Mouse (Mus musculus): ENCODE data around the gene Wdr93. TPM values are rescaled to one million over a fixed set of nuclear protein-coding genes. Genes with fewer than 3 reads are reported as not detected.

The Wdr93 gene
- total RNA-seq, 2 experiments from 2014 or later = 0.25 TPM; not detected in 1

GRCm38 (mm10) chr7:79793688-79794087 lies 50.7 kb downstream of the Wdr93 start, which contains the start of gene Mesp1:
Mesp1 (minus strand) TSS chr7:79793788.
- no peak for DNase-seq (ENCODE audit: low spot score in 2 of 2)
- intact Hi-C loops (cut with DNase I) = no loop called here

GRCm38 (mm10) chr7:79798606-79799005 lies 55.6 kb downstream of the Wdr93 start:
- intact Hi-C loops (cut with DNase I) = loop anchor here (1.0 kb wide), 1 partner anchor 116 kb away; no protein-coding TSS in a partner anchor

DNA sequence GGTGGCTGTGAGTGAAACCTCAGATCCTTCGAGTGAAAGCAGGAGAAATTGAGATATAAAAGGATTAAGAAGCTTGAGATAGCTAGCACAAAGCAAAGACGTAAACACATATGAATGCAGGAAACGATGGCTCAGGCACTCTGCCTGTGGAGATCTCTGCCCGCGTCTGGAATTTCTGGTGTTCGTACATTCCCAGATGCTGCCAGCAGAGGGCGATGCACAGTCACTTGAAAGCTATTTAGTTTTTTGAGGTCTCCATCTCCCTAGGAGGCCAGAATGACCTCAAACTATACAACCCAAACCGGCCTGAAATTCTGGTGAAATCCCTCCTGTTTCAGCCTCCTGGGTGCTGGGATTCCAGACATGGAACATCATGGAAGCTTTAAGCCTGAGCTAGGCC lies 56.1 kb downstream of the Wdr93 start:
- peak; percentile 82 to 87 for DNase-seq (ENCODE audit: low spot score in 2 of 2)
- intact Hi-C loops (cut with DNase I) = loop anchor here (1.0 kb wide), 1 partner anchor 115 kb away; no protein-coding TSS in a partner anchor

More at GRCm38 (mm10) chr7:79798606-79799005, 55.6 kb downstream of the Wdr93 start:
- no peak for DNase-seq (ENCODE audit: low spot score in 2 of 2)

DNA sequence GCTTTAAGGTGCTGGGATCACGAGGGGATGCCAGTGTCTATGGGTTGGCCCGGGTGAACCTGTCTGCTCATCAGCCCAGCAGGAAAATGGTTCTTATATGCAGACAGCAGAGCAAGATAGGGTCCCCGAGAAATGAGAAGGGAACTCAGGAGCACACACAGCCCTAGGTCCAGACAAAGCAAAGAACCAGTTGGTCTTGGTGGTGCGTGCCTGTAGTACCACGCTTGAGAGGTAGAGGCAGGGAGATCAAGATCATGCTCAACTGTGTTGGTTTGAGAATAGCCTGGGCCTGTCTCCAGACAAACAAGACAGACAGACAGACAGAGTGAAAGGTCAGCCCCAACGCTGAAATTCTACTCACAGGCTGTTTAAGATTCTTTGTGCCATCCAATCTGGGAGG lies 56.5 kb downstream of the Wdr93 start:
- no peak for DNase-seq (ENCODE audit: low spot score in 2 of 2)
- intact Hi-C loops (cut with DNase I) = loop anchor here (1.0 kb wide), 1 partner anchor 115 kb away; no protein-coding TSS in a partner anchor

- intact Hi-C loops (cut with DNase I) = no loop called here
These were observed 57.4 kb downstream of the Wdr93 start for GRCm38 (mm10) chr7:79800336-79800735.

GRCm38 (mm10) chr7:79801391-79801790 lies 58.4 kb downstream of the Wdr93 start:
- intact Hi-C loops (cut with DNase I) = no loop called here
- no peak for DNase-seq (ENCODE audit: low spot score in 2 of 2)

More at GRCm38 (mm10) chr7:79800336-79800735, 57.4 kb downstream of the Wdr93 start:
- no peak for DNase-seq (ENCODE audit: low spot score in 2 of 2)

- intact Hi-C loops (cut with DNase I) = no loop called here
- DNase-seq (ENCODE audit: low spot score in 2 of 2) = no peak
These were observed 59.1 kb downstream of the Wdr93 start for GRCm38 (mm10) chr7:79802037-79802436.

- no peak for DNase-seq (ENCODE audit: low spot score in 2 of 2)
- intact Hi-C loops (cut with DNase I) = no loop called here
These were observed 60.9 kb downstream of the Wdr93 start for GRCm38 (mm10) chr7:79803887-79804286.

GRCm38 (mm10) chr7:79808561-79808960 lies 65.6 kb downstream of the Wdr93 start:
- no peak for DNase-seq (ENCODE audit: low spot score in 2 of 2)
- intact Hi-C loops (cut with DNase I) = no loop called here

DNA sequence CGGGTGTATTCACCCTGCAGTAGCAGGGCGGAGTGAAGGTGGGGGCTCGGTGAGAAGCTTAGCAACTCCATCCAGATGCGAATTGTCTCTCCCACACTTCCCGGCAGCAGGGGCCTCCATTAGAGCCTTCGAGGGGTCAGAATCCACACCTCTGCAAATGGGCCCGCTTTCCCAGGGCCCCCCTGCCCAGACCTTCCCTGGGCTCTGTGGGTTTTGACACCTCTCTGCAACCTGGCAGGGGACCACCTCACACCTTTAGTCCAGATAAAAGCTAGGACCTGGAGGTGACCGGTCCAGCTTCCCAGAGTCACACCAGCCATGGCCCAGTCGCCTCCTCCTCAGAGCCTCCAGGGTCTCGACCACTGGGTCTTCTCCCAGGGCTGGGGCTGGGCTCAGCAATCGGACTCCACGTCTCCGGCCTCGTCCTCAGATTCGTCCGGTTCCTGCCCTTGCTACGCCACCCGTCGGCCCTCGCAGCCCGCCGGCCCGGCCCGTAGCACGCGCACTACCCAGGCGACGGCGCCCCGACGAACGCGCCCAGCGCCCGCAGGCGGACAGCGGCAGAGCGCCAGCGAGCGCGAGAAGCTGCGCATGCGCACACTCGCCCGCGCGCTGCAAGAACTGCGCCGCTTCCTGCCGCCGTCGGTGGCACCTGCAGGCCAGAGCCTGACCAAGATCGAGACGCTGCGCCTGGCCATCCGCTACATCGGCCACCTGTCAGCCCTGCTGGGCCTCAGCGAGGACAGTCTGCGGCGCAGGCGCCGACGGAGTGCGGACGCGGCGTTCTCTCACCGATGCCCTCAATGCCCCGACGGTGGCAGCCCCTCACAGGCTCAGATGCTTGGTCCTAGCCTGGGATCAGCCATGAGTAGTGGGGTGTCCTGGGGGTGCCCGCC lies 67.9 kb downstream of the Wdr93 start, which contains the start of gene Mesp2:
Gene Mesp2 (plus strand): TSS at position 117 of the 896 bp plus-strand sequence.
- intact Hi-C loops (cut with DNase I) = no loop called here
- DNase-seq (ENCODE audit: low spot score in 2 of 2) = peak; percentile 60 to 69

- no peak for DNase-seq (ENCODE audit: low spot score in 2 of 2)
- intact Hi-C loops (cut with DNase I) = no loop called here
These were observed 70.4 kb downstream of the Wdr93 start for GRCm38 (mm10) chr7:79813409-79813808.

- intact Hi-C loops (cut with DNase I) = no loop called here
- DNase-seq (ENCODE audit: low spot score in 2 of 2) = no peak
These were observed 75.4 kb downstream of the Wdr93 start for GRCm38 (mm10) chr7:79818321-79818720.

DNA sequence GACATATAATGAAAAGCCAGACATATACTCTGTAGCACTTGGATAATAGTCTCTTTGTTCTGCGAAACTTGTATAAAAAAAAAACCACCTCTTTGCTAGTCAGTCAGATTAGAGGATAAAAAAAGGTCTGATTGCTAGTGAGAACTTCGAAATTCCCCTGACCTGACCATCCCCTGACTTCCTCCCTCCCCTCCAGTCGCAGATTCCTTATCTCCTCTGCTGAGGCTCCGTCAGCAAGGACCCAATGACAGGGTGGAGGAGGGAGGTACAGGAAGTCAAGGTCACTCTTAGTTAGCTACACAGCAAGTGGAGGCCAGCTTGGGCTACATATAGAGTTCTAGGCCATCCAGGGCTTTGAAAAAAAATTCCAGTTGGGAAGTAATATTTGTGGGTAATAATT lies 76.6 kb downstream of the Wdr93 start:
- intact Hi-C loops (cut with DNase I) = no loop called here
- no peak for DNase-seq (ENCODE audit: low spot score in 2 of 2)

- DNase-seq (ENCODE audit: low spot score in 2 of 2) = no peak
- intact Hi-C loops (cut with DNase I) = no loop called here
These were observed 77.0 kb downstream of the Wdr93 start for GRCm38 (mm10) chr7:79819996-79820395.

DNA sequence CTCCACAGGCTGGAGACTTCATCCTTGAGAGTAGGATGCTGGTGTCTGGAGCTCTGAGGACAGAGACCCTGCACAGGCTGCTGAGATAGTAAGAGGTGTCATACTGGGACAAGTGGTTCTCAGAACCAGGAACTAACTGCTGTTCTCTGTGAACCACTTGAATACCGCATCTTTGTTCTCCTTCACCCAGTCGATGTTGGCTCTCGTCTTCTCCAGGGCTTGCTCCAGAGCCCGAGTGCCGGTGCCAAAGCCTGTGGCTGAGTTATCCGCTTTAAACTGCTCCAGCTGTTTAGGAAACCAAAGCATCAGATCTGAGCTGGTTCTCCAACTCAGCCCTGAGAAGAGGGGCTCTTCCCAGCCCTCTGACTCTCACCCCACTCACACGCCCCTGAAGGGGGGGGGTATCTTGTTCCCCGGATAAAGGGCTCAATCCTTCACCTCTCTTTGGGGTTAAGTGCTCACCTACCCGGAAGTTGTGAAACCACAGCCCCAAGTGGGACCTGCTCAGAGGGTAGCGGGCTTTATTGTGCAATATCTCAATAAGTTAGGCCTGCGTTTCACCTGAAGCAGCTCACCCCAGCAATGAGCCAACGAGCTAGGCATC lies 79.2 kb downstream of the Wdr93 start:
- intact Hi-C loops (cut with DNase I) = no loop called here
- DNase-seq (ENCODE audit: low spot score in 2 of 2) = no peak

GRCm38 (mm10) chr7:79828341-79828740 lies 85.4 kb downstream of the Wdr93 start:
- intact Hi-C loops (cut with DNase I) = no loop called here
- DNase-seq (ENCODE audit: low spot score in 2 of 2) = no peak

GRCm38 (mm10) chr7:79831145-79831544 lies 88.2 kb downstream of the Wdr93 start:
- DNase-seq (ENCODE audit: low spot score in 2 of 2) = no peak
- intact Hi-C loops (cut with DNase I) = loop anchor here (10.0 kb wide), 1 partner anchor 144 kb away; no protein-coding TSS in a partner anchor

- no peak for DNase-seq (ENCODE audit: low spot score in 2 of 2)
- intact Hi-C loops (cut with DNase I) = loop anchor here (10.0 kb wide), 1 partner anchor 143 kb away; no protein-coding TSS in a partner anchor
These were observed 88.6 kb downstream of the Wdr93 start for GRCm38 (mm10) chr7:79831585-79831984.

- intact Hi-C loops (cut with DNase I) = loop anchor here (10.0 kb wide), 1 partner anchor 142 kb away; no protein-coding TSS in a partner anchor
- no peak for DNase-seq (ENCODE audit: low spot score in 2 of 2)
These were observed 90.0 kb downstream of the Wdr93 start for GRCm38 (mm10) chr7:79832980-79833379.

- intact Hi-C loops (cut with DNase I) = loop anchor here (10.0 kb wide), 1 partner anchor 140 kb away; no protein-coding TSS in a partner anchor
- no peak for DNase-seq (ENCODE audit: low spot score in 2 of 2)
These were observed 92.2 kb downstream of the Wdr93 start for GRCm38 (mm10) chr7:79835196-79835595.

Measured in left cerebral cortex, postnatal 25 days (tissue).